Mouse (Mus musculus): Measurements from ENCODE around the gene Igsf10.
"Not testable (repeated sequence)": the region's sequence is repeated elsewhere in the genome, so short reads cannot be mapped to it uniquely, and the experiment has no call there.

Igsf10 gene
- long read RNA-seq, experiment 1: 0 reads
- long read RNA-seq, experiment 2, partial matches to known transcripts: 1 of 1 reads
- long read RNA-seq, experiment 2, other reads (novel, unspliced or antisense): 0 of 1 reads

- intact Hi-C loops (cut with DNase I): no loop called here
Measured at GRCm38 (mm10) chr3:59344065-59344905, at the start of gene Igsf10. Gene Igsf10 (minus strand): TSS chr3:59344394.

- intact Hi-C loops (cut with DNase I): no loop called here
Measured at GRCm38 (mm10) chr3:59385553-59385952, 41.4 kb upstream of the Igsf10 start.

DNA sequence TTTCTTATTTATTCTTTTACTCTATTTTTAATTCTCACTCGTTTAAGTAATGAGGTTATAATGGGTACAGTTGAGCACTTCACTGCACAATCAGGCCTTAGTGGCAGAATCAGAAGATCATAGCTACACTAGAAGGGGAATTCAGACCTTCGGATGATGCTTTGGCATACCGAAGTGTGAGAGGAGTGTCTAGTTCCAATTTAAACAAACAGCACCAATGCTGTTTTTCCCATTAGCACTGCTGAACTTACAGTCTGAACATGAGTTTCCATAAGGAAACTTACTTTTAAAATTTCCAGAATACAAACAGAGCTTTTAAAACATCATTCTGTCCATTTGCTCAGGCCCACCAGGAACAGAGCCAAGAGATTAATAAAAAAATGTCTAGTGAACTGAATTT, 40.8 kb upstream of the Igsf10 start:
- intact Hi-C loops (cut with DNase I): no loop called here

DNA sequence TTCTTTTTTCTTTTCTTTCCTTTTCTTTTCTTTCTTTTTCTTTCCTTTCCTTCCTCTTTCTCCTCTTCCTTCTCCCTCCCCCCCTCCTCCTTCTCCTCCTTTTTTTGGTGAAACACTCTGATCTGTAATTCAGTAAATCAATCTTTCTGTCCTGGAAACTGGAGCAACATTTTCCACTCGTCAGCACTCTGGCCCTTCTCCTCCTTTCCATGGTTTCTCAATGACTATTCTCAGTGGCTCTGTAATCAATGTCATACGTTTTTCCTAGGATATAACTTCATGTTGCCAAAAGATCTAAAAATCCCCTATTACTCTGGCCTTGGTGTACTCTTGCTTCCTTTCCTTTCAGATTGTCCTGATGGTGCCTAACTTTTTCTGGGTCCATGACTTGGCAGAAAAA, 40.1 kb upstream of the Igsf10 start:
- intact Hi-C loops (cut with DNase I): no loop called here

DNA sequence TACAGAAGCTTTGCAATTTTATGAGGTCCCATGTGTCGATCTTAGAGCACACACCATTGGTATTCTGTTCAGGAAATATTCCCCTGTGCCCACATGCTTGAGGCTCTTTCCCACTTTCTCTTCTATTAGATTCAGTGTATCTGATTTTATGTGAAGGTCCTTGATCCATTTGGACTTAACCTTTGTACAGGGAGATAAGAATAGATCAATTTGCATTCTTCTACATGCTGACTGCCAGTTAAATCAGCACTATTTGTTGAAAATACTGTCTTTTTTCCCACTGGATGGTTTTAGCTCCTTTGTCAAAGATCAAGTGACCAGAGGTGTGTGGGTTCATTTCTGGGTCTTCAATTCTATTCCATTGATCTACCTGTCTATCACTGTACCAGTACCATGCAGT, 34.6 kb upstream of the Igsf10 start:
- intact Hi-C loops (cut with DNase I): not testable (repeated sequence)

- intact Hi-C loops (cut with DNase I): no loop called here
Measured at GRCm38 (mm10) chr3:59361895-59362294, 17.7 kb upstream of the Igsf10 start.

GRCm38 (mm10) chr3:59360102-59360501, 15.9 kb upstream of the Igsf10 start:
- intact Hi-C loops (cut with DNase I): no loop called here

GRCm38 (mm10) chr3:59354156-59354555, 10.0 kb upstream of the Igsf10 start:
- intact Hi-C loops (cut with DNase I): no loop called here

DNA sequence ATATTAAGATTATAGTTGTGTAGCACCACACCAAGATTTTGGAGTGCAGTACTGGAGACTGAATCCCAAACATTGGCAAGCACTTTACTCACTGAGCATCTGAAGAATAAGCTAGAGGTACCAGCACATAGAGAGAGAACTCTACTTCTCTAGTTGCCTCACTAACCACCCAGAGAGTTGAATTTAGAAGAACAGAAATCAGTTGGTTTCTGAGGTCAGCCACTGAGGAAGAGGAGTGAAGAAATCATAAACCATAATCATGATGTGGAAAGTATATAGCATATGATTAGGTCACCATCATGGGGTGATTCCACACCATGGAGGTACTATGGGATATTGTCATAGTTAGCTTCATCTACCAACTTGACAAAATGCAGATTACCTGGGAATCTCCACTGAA, 7.6 kb upstream of the Igsf10 start:
- intact Hi-C loops (cut with DNase I): no loop called here

DNA sequence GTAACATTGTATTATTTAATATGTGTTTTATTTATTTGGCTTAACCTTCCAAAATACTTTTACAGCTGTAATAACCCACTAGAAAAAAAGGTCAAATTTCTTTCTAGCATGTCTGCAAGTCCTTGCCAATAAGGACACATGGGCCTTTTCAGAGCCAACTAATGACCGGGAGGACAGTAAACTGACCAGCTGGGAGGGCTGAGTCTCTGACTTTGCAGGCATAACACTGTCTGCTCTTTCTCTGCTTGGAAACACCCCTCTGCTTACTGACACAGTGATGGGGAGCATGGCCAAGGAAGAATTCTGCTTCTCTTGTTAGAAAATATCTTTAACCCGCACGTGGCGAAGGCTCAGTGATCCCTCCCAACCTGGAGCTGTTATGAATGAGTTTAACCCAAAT, 1.2 kb downstream of the Igsf10 start:
- intact Hi-C loops (cut with DNase I): no loop called here

DNA sequence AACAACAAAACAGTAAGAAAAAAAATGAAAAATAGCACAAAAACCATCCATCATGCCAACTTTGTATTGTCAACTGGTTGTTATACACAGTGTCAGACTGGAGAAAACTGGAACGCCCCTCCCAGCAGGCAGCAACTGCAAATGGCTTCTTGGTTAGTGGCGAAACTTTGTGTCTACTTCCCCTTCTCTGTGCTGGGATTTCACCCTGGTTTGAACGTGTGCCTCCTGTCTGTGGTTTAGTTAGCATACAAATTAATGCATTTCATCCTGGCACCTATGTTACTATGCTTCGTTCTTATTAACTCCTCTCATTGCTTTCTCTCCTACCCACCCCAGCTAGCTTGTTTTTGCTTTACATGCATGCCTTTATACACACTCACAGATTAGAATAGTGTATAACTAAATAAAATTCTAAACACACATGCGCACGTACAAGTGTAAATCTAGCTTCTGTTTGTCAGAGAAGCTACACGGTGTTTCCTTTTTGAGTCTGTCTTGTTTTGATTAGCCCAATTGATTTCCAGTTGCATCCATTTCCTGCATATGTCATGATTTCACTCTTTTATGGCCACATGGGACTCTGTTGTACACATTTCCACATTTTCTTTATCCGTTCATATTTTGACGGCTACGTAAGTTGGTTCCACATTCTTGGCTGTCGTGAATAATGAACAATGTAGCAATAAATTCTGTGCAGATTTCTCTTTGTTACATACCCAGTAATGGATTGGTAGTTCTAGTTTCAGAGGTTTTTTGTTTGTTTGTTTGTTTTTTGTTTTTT, 2.4 kb downstream of the Igsf10 start:
- intact Hi-C loops (cut with DNase I): no loop called here

- intact Hi-C loops (cut with DNase I): no loop called here
Measured at GRCm38 (mm10) chr3:59328526-59328925, 15.7 kb downstream of the Igsf10 start.

DNA sequence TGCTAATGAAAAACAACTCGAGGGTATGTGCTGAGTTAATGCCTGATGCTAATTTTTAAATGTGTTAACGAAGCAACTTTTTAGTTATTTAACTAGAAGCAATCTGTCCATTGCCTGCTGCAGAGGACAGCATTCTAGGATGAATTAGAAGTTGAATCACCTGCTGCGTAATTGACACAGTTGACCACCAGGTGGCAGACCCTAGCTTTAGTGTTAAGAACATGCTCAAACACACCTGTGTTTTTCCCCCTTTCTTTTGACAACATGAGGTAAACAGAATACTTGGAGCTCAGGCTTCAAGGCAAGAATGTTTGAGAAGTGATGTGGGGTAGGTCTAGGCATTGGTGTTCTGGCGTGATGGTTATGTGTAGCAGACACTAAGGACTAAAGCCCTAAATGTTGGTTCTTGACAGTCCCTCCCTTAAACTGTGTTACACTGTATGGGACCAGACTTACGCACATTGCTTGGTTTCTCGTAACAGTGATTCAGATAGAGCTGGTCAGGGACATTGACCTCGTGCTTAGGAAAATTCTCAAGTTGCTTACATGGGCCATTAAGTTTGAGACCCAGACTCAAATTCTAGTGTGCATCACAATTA, 22.8 kb downstream of the Igsf10 start:
- intact Hi-C loops (cut with DNase I): no loop called here

- intact Hi-C loops (cut with DNase I): no loop called here
Measured at GRCm38 (mm10) chr3:59316077-59316476, 28.1 kb downstream of the Igsf10 start.

- intact Hi-C loops (cut with DNase I): no loop called here
Measured at GRCm38 (mm10) chr3:59312610-59313009, 31.6 kb downstream of the Igsf10 start.

GRCm38 (mm10) chr3:59305518-59305917, 38.7 kb downstream of the Igsf10 start:
- intact Hi-C loops (cut with DNase I): no loop called here

- intact Hi-C loops (cut with DNase I): no loop called here
Measured at GRCm38 (mm10) chr3:59304944-59305343, 39.2 kb downstream of the Igsf10 start.

DNA sequence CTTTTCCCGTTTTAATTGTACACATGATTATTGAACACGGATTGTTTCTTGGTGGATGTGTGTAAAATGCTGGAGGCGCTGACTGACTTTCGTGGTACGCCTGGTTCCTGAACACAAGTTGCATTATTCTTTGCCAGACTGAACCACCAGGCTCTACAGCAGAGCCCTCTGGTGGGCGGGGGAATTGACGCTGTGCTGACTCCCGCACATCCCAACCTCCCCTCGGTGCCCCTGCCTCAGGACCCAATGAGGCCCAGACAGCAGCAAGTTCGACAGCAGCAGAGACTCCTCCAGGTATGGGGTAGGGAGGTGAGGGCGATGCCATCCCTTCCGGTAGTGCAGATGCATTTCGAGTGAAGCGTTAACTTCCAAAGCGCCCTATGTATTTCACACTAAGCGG, 46.5 kb downstream of the Igsf10 start:
- intact Hi-C loops (cut with DNase I): no loop called here

DNA sequence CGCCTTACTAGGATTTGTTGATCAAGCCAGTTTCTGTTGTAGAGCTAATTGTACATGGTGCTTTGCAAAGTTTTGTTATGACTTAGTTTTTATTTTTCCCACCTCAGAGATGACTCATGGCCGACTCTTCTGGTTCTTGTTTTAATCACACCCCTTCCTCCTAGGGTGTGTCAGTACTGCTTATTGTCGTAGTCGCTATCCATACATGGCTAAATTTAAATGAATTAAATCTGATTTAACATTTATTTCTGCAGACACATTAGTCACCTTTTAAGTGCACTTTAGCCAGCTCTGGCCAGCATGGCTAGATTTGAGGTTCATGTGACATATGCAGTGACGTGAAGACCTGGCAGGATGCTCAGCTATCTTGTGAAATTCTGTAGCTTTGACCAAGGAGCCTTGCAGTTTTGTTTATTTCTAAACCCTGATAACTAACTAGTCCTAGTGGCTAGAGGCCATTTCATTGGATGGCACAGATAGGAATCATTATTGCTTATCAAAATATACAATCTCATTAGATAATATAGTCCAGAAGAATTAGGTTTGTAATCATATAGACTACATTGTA, 47.5 kb downstream of the Igsf10 start:
- intact Hi-C loops (cut with DNase I): no loop called here

DNA sequence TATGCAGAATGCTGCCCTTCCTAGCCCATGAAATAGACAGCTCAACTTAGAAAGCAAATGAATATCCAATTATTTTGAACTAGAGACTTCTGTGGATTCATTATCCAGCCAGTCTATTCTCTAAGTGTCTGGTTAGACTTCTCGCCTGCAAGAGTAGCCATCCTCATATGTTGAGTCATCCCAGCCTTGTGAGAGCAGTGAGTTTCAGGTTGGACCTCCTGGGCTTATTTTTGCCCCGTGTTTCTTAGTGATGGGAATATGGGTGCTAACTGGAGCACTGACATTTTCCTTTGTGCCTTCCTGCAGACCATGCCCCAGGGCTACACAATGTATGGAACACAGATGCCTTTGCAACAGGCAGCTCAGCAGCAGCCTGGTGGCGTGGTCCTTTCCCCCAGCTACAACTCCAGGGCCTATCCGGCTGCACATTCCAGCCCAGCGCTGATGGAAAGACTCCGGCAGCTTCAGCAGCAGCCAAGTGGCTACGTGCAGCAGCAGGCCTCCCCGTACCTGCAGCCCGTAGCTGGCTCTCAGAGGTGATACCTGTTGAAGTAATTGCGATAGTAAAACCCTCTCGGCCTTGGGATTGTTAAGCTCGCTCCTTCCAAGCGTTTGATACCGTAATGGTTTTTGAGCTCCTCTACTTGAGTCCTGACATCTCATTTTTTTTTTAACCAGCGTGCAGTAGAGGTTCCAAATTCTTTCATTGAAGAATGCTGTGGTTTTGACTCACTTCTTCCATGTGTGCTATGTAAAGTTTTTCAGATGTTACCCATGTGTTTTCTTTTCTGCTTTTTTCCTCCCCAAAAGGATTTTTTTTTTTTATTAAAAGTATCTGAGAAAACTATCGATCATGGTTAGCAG, 48.3 kb downstream of the Igsf10 start:
- intact Hi-C loops (cut with DNase I): no loop called here
